Mouse (Mus musculus) erythroblast, embryonic 14.5 days (primary cell): ENCODE data around the gene Hrk.

Source experiments
- GATA1 ChIP-seq: IDR thresholded peaks from 2 replicates; pipeline ENCODE4 v1.6.1; 2012; ENCODE audit warnings: low read length, inconsistent platforms, mixed read lengths
- TAL1 ChIP-seq: IDR thresholded peaks from 3 replicates; pipeline ENCODE4 v1.6.1; 2012; ENCODE audit warnings: low read length, inconsistent platforms, mixed read lengths

DNA sequence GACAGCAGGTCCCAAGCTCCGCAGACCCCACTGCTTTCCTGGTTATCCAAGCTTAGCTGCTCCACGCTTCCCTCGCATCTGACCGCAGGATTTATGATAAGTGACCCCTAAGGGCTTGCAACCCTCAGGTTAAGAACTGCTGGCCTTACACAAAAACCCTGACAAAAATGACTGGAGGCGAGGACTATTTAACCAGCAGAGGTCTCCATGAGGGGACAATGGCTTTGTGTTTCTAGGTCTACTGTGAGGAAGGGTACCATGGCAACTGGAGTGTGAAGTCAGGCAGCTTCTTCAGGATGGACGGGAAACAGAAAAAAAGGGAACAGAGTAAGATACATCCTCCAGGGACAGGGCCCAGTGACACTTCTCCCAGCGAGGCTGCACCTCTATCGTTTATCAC lies 41.4 kb downstream of the Hrk start:
- no peak for TF ChIP-seq TAL1
- no peak for TF ChIP-seq GATA1
